Mouse (Mus musculus): ENCODE results near the gene Celf2.

- no peak for TF ChIP-seq CTCF (IDR thresholded peaks at IDR 0.05; ENCODE audit: control insufficient read depth, insufficient read depth, low read length)
- TF ChIP-seq POLR2A (IDR thresholded peaks at IDR 0.05; ENCODE audit: borderline replicate concordance, control insufficient read depth, low read depth, low read length) = no peak
Observed at GRCm38 (mm10) chr2:7165786-7166185, 343.6 kb downstream of the Celf2 start.
